Mouse (Mus musculus) lung, postnatal 4 days (tissue): Measurements from ENCODE around the gene Ankle2.

Experiments
- DNase-seq, 2 experiments: peaks; one replicate each; pipeline ENCODE4 v3.0.0; 2021

Ankle2 gene

GRCm38 (mm10) chr5:110285156-110285555, 54.4 kb downstream of the Ankle2 start:
- DNase-seq: no peak

- DNase-seq: peak; percentile 93
Observed at GRCm38 (mm10) chr5:110285770-110286445, 55.1 kb downstream of the Ankle2 start, which contains the start of the genes Pxmp2 and Pole. Gene Pxmp2, minus strand, starts transcription at chr5:110286186. Gene Pole, plus strand, starts transcription at chr5:110286306.

GRCm38 (mm10) chr5:110286446-110287083, 55.8 kb downstream of the Ankle2 start:
- no peak for DNase-seq

- no peak for DNase-seq
Observed at GRCm38 (mm10) chr5:110287084-110287475, 56.3 kb downstream of the Ankle2 start.

GRCm38 (mm10) chr5:110291649-110292048, 60.8 kb downstream of the Ankle2 start:
- no peak for DNase-seq

- no peak for DNase-seq
Observed at GRCm38 (mm10) chr5:110296637-110297036, 65.8 kb downstream of the Ankle2 start.

- no peak for DNase-seq
Observed at GRCm38 (mm10) chr5:110300591-110300990, 69.8 kb downstream of the Ankle2 start.
